Mouse (Mus musculus) MEL-GATA-1-ER (cell line): ENCODE data around the gene Ttll4.

ENCODE experiments used
- DNase-seq: peaks from one replicate; pipeline ENCODE4 v3.0.0-alpha.2; 2012; ENCODE audit warnings: low read depth; ENCODE audit errors: extremely low read depth

The Ttll4 gene

DNA sequence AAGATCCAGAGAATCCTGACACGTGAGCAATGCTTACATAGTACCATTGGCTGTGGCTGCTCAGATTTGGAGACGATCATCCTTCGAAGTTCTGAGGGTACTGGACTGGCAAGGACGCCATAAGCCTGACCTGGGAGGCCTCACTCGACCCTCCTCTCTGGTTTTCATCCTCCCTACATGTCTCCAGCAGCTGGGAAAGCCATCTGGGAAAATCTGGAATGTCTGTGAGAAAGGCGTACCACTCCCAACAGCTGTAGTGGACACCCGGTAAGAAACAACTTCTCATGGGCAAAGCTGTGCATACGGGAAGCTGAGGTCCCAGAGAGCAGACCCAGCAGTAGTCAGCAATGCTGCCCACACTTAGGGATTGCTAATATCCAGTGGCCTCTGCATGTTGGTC, 90.6 kb downstream of the Ttll4 start:
- no peak for DNase-seq

GRCm38 (mm10) chr1:74752833-74753232, 91.3 kb downstream of the Ttll4 start:
- no peak for DNase-seq
